Mouse (Mus musculus) limb, embryonic 14.5 days (tissue): ENCODE results near the gene Slfn3. TPM values are rescaled to one million over a fixed set of nuclear protein-coding genes. Genes with fewer than 3 reads are reported as not detected.
"Not testable (repeated sequence)": the region's sequence is repeated elsewhere in the genome, so short reads cannot be mapped to it uniquely, and the experiment has no call there.

Source experiments
- ATAC-seq: fragments of 200-750 bp; cut with Nextera tagmentation; 2 replicates; pipeline ENCODE4 v1.8.0; 2017; ENCODE audit warnings: low read depth, moderate number of reproducible peaks, moderate TSS enrichment; ENCODE audit not compliant: low FRiP score
- DNase-seq: peaks from one replicate; pipeline ENCODE4 v3.0.0-alpha.2; 2015; ENCODE audit warnings: low spot score
- H3K27ac ChIP-seq: fragments of 300-500 bp; sonication (generic); replicated peaks from 2 replicates; pipeline ENCODE4 v1.5.1; 2014; ENCODE audit warnings: low read depth, mild to moderate bottlenecking, low read length, moderate library complexity, mixed read lengths
- H3K27me3 ChIP-seq: fragments of 300-500 bp; sonication (generic); 2 replicates; pipeline ENCODE4 v1.6.1; 2014; ENCODE audit warnings: low read length, mixed read lengths; ENCODE audit not compliant: control insufficient read depth, insufficient read depth
- H3K36me3 ChIP-seq: fragments of 300-500 bp; sonication (generic); 2 replicates; pipeline ENCODE4 v1.6.1; 2014; ENCODE audit warnings: mild to moderate bottlenecking, low read length, moderate library complexity, mixed read lengths; ENCODE audit not compliant: control insufficient read depth, insufficient read depth
- H3K4me1 ChIP-seq: fragments of 300-500 bp; sonication (generic); 2 replicates; pipeline ENCODE4 v1.6.1; 2014; ENCODE audit warnings: antibody characterized with exemption, low read length, mixed read lengths; ENCODE audit not compliant: control insufficient read depth, insufficient read depth
- H3K4me2 ChIP-seq: fragments of 300-500 bp; sonication (generic); replicated peaks from 2 replicates; pipeline ENCODE4 v1.6.1; 2014; ENCODE audit warnings: low read depth, mild to moderate bottlenecking, low read length, moderate library complexity; ENCODE audit not compliant: severe bottlenecking
- H3K4me3 ChIP-seq: fragments of 300-500 bp; sonication (generic); replicated peaks from 2 replicates; pipeline ENCODE4 v1.5.1; 2014; ENCODE audit warnings: low read length
- H3K9ac ChIP-seq: fragments of 300-500 bp; sonication (generic); 2 replicates; pipeline ENCODE4 v1.6.1; 2014; ENCODE audit warnings: mild to moderate bottlenecking, low read depth, low read length, moderate library complexity; ENCODE audit not compliant: severe bottlenecking
- H3K9me3 ChIP-seq: fragments of 300-500 bp; sonication (generic); 2 replicates; pipeline ENCODE4 v1.6.1; 2016; ENCODE audit warnings: low read length; ENCODE audit not compliant: control insufficient read depth
- POLR2A ChIP-seq: fragments of 200-500 bp; IDR thresholded peaks from 2 replicates; pipeline ENCODE4 v1.8.0; 2012; ENCODE audit warnings: inconsistent platforms, mild to moderate bottlenecking, moderate library complexity, borderline replicate concordance; ENCODE audit not compliant: insufficient read depth, insufficient read length; ENCODE audit errors: extremely low read depth
- WGBS: fragments of 180-500 bp; shearing (Covaris S2); extraction: QIAGEN DNeasy Blood & Tissue Kit; methylation state at CpG from one replicate; pipeline ENCODE4 v1.1.7; 2014; 5-methylcytosine and 5-hydroxymethylcytosine counted together
- polyA plus RNA-seq, 2 experiments: library from polyadenylated mRNA; depleted of rRNA in 1 of 2; stranded (reverse) in 1 of 2; unstranded in 1 of 2; fragments of >200 nt; fragmentation: Nextera tagmentation in 1 of 2; extraction: Ambion mirVana in 1 of 2; gene quantifications; 2 replicates each; pipeline versions ENCODE4 v1.2.1 to v1.2.3; 2012 to 2014

Slfn3 gene
- polyA plus RNA-seq, 2 experiments, result 0.87 to 0.89 TPM

DNA sequence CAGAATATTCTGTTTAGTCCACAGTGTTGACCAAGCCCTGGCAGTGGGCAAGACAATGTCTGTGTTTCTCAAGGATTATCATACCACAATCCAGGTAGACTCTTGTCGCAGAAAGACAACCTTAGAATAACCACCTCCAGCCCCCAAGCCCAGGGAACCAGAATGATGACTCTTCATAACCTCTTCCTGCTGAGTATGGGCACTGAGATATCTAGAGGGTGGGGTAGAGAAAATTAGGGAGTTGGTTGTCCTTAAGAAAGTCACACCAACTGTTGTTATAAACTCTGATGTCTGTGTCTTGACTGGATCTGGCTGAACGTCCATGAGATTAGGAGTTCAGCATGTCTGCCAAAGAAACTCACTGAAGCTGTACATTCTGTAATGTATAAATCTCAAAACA is 47.3 kb downstream of the Slfn3 start:
- TF ChIP-seq POLR2A, result no peak
- WGBS, result 91% methylated on average over 2 of the region's 2 CpGs
- Histone ChIP-seq H3K9me3 (no peaks in the 10 kb centered on the region), H3K27me3 (no peaks in the 10 kb centered on the region), H3K4me1 (no peaks in the 10 kb centered on the region), H3K9ac (no peak overlapping the region), H3K4me3 (no peak overlapping the region), H3K27ac (no peak overlapping the region), H3K36me3 (no peaks in the 10 kb centered on the region), H3K4me2 (no peak overlapping the region)
- no peak for DNase-seq
- no peak for ATAC-seq

- WGBS, result 26% methylated on average over 2 of the region's 2 CpGs
- no peak for ATAC-seq
Measured at GRCm38 (mm10) chr11:83239811-83240210, 48.7 kb downstream of the Slfn3 start.

DNA sequence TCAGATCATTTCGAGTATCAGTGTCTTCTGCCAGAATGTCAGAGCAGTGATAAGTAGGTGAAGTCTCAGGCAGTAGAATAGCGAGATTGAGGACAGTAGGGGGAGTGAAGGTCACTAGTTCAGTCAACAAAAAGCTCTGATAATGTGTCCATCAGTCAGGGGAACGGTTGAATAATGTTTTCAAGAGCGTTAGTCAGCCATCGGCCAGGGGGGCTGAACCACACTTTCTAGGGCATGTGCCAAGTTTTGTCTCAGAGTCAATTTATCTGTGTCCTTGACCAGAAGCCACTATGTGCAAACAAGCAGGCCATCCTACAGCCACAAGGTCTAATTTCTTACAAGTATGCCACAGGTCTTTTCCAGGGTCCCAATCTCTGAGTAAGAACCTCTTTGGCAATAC is 66.1 kb downstream of the Slfn3 start:
- DNase-seq, result not testable (repeated sequence)
- 71% methylated on average over 5 of the region's 5 CpGs for WGBS

More at GRCm38 (mm10) chr11:83239811-83240210, 48.7 kb downstream of the Slfn3 start:
- H3K9me3 ChIP-seq, result no peaks in the 10 kb centered on the region
- no peaks in the 10 kb centered on the region for H3K36me3 ChIP-seq
- H3K4me1 ChIP-seq, result no peaks in the 10 kb centered on the region
- H3K27me3 ChIP-seq, result no peaks in the 10 kb centered on the region
- TF ChIP-seq POLR2A, result no peak
- no peak overlapping the region for H3K9ac ChIP-seq
- H3K4me3 ChIP-seq, result no peak overlapping the region
- DNase-seq, result no peak
- H3K27ac ChIP-seq, result no peak overlapping the region
- no peak overlapping the region for H3K4me2 ChIP-seq

DNA sequence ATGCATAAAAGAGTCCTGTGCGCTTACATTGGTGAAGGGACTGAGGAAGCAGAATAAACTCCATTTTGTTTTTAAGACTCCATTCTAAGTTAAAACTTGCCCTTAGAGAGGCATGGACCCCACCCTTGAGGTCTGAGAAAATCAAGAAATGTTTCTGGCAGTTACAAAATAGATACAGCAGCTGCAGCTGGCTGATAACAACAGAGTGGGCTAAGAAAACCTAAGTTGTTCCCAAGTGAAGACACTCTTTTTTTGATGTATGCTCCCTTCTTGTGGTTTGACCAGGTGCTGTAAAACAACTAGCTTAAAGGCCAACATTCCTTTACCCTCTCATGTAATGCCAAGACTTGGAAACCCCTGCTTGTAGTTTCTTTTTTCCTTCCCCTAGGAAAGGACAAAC is 71.5 kb downstream of the Slfn3 start:
- no peaks in the 10 kb centered on the region for H3K27me3 ChIP-seq
- H3K4me1 ChIP-seq, result no peaks in the 10 kb centered on the region
- H3K4me3 ChIP-seq, result no peak overlapping the region
- 85% methylated on average over 1 of the region's 1 CpGs for WGBS
- no peak for ATAC-seq
- no peak for TF ChIP-seq POLR2A
- no peak overlapping the region for H3K9ac ChIP-seq
- H3K36me3 ChIP-seq, result no peaks in the 10 kb centered on the region
- DNase-seq, result no peak
- no peaks in the 10 kb centered on the region for H3K9me3 ChIP-seq
- H3K27ac ChIP-seq, result no peak overlapping the region
- no peak overlapping the region for H3K4me2 ChIP-seq

More for the DNA sequence above, 66.1 kb downstream of the Slfn3 start:
- not testable (repeated sequence) for H3K9me3 ChIP-seq, H3K36me3 ChIP-seq, H3K27me3 ChIP-seq, H3K4me1 ChIP-seq, H3K4me2 ChIP-seq, H3K4me3 ChIP-seq, H3K27ac ChIP-seq, ATAC-seq, H3K9ac ChIP-seq

DNA sequence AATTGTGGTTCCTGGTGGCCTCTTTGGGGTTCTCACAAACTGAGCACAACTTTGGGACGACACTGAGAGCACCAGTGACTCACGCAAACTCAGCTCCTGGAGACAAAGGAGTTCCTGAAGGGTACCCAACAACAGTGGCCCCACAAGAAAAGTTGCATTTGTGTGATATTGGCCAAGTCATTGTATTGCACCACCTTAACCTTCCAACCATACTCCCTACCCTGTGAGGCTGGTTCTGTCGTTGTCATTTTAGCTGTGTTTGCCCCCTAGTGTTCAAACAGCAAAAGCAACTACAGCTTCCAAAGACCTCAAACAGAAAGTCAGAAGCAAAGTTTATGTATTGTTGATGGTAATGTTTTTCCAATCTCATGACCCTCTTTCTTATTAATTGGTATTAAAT is 72.0 kb downstream of the Slfn3 start:
- Histone ChIP-seq H3K4me1 (no peaks in the 10 kb centered on the region), H3K27me3 (no peaks in the 10 kb centered on the region), H3K4me3 (no peak overlapping the region), H3K27ac (no peak overlapping the region), H3K36me3 (no peaks in the 10 kb centered on the region), H3K4me2 (no peak overlapping the region), H3K9me3 (no peaks in the 10 kb centered on the region), H3K9ac (no peak overlapping the region)
- ATAC-seq (no peak), DNase-seq (no peak)
- WGBS, result 60% methylated on average over 3 of the region's 3 CpGs
- TF ChIP-seq POLR2A, result no peak

Other genes starting within 250 kb of the Slfn3 start
- gene Slfn5, start 240.0 kb upstream of the Slfn3 start, polyA plus RNA-seq (2012; rRNA removed), result 1.0 and 1.3 TPM in 2 replicates
- 1.6 and 2.1 TPM in 2 replicates for gene Slfn5, start 240.0 kb upstream of the Slfn3 start, polyA plus RNA-seq (2014; fragmentation: Nextera tagmentation; extraction: Ambion mirVana)
- 5.8 and 7.8 TPM in 2 replicates for gene Slfn9, start 199.5 kb upstream of the Slfn3 start, polyA plus RNA-seq (2012; rRNA removed)
- 11.3 and 12.9 TPM in 2 replicates for gene Slfn9, start 199.5 kb upstream of the Slfn3 start, polyA plus RNA-seq (2014; fragmentation: Nextera tagmentation; extraction: Ambion mirVana)
- gene Slfn8, start 170.5 kb upstream of the Slfn3 start, polyA plus RNA-seq (2012; rRNA removed), result 0.24 and 0.48 TPM in 2 replicates
- 0.48 and 0.58 TPM in 2 replicates for gene Slfn8, start 170.5 kb upstream of the Slfn3 start, polyA plus RNA-seq (2014; fragmentation: Nextera tagmentation; extraction: Ambion mirVana)
- 1.9 and 2.4 TPM in 2 replicates for gene Slfn2, start 126.2 kb upstream of the Slfn3 start, polyA plus RNA-seq (2012; rRNA removed)
- gene Slfn2, start 126.2 kb upstream of the Slfn3 start, polyA plus RNA-seq (2014; fragmentation: Nextera tagmentation; extraction: Ambion mirVana), result 5.2 and 5.3 TPM in 2 replicates
- gene Slfn1, start 74.5 kb upstream of the Slfn3 start, polyA plus RNA-seq (2012; rRNA removed), result 0.14 and 0.19 TPM in 2 replicates
- gene Slfn1, start 74.5 kb upstream of the Slfn3 start, polyA plus RNA-seq (2014; fragmentation: Nextera tagmentation; extraction: Ambion mirVana), result 0.12 and 0.21 TPM in 2 replicates
- 0.18 and 0.46 TPM in 2 replicates for gene Slfn4, start 16.1 kb upstream of the Slfn3 start, polyA plus RNA-seq (2012; rRNA removed)
- gene Slfn4, start 16.1 kb upstream of the Slfn3 start, polyA plus RNA-seq (2014; fragmentation: Nextera tagmentation; extraction: Ambion mirVana), result 0.04 and 0.11 TPM in 2 replicates
- gene Slfn14, start 95.4 kb downstream of the Slfn3 start, polyA plus RNA-seq (2012; rRNA removed), result 0.06 and 0.09 TPM in 2 replicates
- 0.07 and 0.12 TPM in 2 replicates for gene Slfn14, start 95.4 kb downstream of the Slfn3 start, polyA plus RNA-seq (2014; fragmentation: Nextera tagmentation; extraction: Ambion mirVana)
- gene Ap2b1, start 107.7 kb downstream of the Slfn3 start, polyA plus RNA-seq (2012; rRNA removed), result 49.6 and 49.7 TPM in 2 replicates
- 62.4 and 67.0 TPM in 2 replicates for gene Ap2b1, start 107.7 kb downstream of the Slfn3 start, polyA plus RNA-seq (2014; fragmentation: Nextera tagmentation; extraction: Ambion mirVana)
- 11.5 TPM in 2 replicates for gene Pex12, start 111.3 kb downstream of the Slfn3 start, polyA plus RNA-seq (2012; rRNA removed)
- gene Pex12, start 111.3 kb downstream of the Slfn3 start, polyA plus RNA-seq (2014; fragmentation: Nextera tagmentation; extraction: Ambion mirVana), result 14.6 and 15.3 TPM in 2 replicates
- gene Rasl10b, start 217.8 kb downstream of the Slfn3 start, polyA plus RNA-seq (2012; rRNA removed), result 8.4 and 12.3 TPM in 2 replicates
- 2.2 and 2.4 TPM in 2 replicates for gene Rasl10b, start 217.8 kb downstream of the Slfn3 start, polyA plus RNA-seq (2014; fragmentation: Nextera tagmentation; extraction: Ambion mirVana)
- gene Gas2l2, start 238.1 kb downstream of the Slfn3 start, polyA plus RNA-seq (2012; rRNA removed), result 0.03 and 0.04 TPM in 2 replicates
- not detected in 2 replicates for gene Gas2l2, start 238.1 kb downstream of the Slfn3 start, polyA plus RNA-seq (2014; fragmentation: Nextera tagmentation; extraction: Ambion mirVana)
- gene 1700020L24Rik, start 246.3 kb downstream of the Slfn3 start, polyA plus RNA-seq (2012; rRNA removed), result 0.57 and 1.2 TPM in 2 replicates
- 0.33 and 0.39 TPM in 2 replicates for gene 1700020L24Rik, start 246.3 kb downstream of the Slfn3 start, polyA plus RNA-seq (2014; fragmentation: Nextera tagmentation; extraction: Ambion mirVana)